Mouse (Mus musculus) cerebellum, adult 11-12 months (tissue): ENCODE measurements at regions not wholly inside any gene's neighbourhood (a gene's known extent, or its start where the extent isn't known, plus 50 kb on each side); places are given as distances from the start of the nearest gene placed in this dataset.

Experiments
- DNase-seq: peaks from one replicate; pipeline ENCODE4 v3.0.0; 2022

DNA sequence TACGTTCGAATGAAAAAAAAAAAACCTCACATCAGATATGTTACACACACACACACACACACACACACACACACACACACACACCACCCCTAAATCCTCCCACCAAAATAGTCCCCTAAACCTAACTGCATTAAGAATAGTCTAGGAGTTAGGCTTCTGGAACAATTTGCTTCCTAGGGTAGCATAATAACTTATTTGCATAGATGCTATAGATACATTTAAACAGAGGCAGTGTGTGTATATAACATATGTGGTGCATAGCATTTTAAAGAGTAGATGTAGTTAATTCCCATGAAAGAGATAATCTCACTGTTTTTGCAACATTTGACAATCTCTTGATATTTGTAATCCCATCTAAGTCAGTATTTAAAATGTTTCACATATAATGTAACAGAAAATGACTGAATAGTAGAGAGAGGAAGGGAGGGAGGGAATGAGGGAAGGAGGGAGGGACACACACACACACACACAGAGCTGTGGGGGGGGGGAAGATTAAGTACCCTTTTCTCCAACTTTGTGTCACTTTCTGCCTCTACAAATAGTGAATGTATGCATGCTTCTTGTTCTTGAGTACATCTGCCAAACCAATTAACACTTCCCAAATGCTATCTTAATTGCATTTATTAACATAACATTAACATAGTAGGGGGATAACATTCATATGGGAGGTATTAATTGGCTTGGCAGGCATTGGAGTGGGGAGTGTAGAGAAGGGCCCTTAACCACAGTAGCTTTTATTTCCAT lies 127.7 kb upstream of the Tle1 start:
- no peak for DNase-seq

DNA sequence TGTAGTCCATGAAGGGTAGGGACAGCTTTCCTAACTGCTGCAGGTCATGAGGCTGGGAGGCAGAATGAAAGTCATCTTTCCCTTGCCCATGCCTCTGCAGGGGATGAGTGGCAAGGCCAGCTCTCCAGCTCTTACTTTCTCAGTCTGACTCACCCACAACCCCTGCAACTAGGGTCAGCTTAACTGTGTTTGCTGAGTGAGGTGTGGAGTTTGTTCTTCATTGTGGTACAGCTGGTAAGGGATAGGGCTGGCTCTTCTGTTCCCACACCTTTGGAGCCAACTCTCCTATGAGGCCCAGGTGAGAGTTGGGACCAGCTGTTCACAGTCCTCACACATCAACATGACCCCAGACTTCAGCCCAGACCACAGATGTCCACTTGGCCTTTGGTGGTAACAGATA lies 124.2 kb upstream of the Tle1 start:
- no peak for DNase-seq

DNA sequence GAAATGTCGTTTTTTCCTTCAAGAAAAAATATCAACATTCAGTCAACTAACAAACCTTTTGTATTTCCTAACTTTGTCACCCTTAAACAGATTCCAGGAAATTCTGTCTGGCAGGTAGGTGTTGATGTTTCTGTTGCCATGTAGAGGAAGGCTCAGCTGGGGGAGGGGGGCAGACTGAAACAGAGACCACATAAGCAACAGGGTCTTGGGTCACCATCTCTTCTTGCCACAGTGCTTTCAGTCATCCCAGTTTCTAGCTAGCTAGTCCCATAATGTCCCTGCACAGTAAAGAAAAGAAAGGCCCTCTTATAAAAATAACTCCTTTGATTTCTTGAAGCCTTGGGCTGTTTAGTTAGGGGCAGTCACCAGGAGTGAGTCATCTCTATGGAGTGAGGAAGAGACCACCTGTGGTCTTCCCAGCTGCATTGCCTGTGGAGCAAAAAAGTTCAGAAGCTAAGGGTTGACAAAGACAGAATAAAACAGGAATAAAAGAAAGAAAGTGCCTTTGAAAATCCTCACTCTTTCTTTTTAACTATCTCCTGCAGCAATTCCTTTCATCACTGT lies 84.5 kb upstream of the Tle1 start:
- no peak for DNase-seq

DNA sequence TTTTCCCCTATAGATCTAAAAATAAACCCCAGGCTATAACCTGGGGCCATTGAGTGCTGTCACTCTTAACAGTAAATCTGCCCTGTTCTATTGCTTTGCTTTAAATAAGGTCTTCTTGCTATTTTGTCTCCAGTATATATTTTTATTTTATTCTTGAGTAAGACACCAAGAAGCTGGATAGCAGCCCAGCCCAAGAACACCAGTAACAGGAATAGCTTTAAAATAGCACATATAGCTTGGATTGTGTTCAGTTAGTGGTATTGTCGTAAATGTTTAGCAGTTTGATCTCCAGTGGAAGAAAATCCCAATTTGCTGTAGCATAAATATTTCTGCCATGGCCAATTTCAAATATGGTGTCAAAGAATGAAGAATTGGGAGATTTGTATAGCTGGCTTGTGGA lies 49.8 kb upstream of the Tle1 start:
- no peak for DNase-seq
